Mouse (Mus musculus) cerebellum, adult 9-11 months (tissue): ENCODE measurements around the gene Nfix.

ENCODE experiments used
- DNase-seq: peaks from one replicate; pipeline ENCODE4 v3.0.0; 2022

Nfix gene

DNA sequence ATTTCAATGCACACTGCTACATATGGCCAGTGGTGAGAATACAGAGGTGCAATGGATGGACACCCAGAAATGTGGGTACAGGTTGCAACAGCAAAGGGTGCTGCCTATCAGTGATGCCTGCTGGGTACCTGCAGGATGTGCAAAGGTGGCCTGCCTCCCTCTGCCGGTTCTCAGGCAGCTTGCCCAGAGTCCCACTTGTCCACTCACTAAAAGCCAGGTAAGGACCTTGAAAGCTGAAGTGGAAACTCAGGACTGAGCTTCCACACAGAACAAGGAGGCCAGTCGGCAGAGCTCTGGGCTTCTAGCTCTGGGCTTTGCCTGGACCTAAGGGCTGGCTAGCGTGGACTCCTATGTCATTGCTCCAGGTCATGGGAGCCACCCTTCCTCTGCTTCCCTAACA, 88.8 kb downstream of the Nfix start:
- no peak for DNase-seq

DNA sequence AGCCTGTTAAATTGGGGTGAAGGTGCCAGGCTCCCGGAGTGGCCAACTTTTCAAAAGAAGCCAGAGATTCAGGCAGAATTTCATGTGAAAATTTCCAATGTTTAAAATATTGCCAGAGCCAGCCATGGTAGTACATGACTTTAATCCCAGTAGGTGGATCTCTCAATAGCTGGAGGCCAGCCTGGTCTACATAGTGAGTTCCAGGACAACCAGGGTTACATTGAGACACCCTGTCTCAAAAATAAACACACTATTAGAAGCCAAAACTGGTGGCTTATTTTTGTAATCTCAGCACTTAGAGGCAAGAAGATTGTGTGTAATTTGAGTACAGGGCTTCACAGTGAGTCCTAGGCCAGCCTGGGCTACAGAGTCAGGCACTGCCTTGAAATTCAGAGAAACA, 90.2 kb downstream of the Nfix start:
- DNase-seq: no peak

DNA sequence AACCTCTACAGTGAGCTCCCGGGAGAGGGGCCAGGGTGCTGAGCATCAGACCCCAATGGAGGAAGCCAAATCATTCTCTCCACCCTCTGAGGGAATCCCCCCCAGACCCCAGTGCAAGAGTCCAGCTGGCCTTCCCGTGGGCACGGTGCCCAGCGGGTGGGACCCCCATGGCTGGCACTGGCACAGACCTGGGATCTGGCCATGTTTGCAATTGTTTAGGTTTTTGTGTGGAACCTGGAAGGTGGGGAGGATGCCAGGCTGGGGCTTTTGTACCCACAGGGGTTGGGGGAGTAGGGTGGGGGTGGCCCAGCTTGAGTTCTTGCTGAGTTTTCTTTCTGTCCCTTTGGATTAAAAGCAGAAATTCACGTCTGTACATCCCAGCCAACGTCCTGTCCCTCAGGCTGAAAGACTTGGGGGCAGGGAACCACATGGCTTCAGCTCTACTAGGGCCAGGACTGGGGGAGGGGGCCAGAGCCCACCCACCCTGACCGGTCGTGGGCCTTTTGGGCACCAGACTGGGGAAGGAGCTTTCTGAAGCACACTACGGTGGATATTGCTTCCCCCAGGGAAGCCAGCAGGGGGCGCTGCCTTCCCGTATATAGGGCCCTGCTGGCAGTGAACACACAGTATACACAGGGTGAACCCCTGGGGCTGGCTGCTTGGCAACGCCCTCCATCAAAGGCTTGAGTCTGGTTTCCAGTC, 91.2 kb downstream of the Nfix start:
- DNase-seq: peak; percentile 90

DNA sequence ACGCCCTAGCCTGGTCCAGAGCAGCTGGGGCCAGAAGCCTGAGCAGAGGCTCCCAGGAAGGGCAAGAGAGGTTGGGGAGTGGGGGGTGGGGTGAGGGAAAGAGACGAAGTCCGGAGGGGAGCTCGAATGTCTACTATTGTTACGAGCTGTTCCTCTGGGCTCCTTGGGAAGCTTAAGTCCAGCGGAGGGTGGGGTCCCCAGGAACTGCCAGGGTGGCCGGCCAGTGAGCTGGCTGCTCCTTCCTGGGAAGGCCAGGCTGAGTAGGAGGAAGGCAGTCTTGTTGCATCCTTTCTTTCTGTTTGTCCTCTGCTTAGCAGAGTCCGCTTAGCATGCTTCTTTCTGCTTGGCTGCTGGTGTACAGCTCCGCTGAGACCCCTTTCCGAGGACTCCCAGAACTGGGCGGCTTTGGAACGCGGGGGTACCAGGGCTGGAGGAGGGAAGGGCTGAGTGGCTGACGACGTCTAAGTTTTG, 92.0 kb downstream of the Nfix start:
- DNase-seq: no peak

DNA sequence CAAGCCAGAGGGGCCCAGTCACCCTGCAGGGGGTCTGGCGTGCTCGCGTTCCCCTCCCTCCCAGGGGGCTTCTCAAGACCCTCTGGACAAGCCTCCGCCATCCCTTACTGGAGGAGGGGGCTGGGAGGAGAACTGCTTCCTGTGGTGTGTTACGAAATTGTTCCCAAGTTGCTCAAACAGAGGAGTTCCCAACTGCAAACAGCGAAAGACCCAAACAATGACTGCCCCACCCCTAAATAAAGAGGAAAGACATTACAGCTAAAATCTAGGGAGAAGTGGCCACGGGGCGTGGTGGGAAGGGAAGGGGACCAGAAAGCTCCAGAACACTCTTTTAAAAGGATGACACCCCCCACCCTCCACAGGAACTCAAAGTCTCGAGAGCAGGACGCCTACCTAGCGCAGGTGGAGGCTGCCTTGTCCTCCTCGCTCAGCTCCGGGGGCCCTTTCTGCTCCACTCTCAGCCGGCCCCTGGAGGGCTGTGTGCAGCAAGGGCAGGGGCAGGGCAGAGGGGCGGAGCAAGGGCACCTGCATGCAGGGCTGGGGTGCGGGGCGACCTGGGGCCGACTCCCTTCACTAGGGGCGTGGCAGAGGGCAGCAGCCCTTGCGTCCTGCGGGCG, 92.8 kb downstream of the Nfix start:
- DNase-seq: no peak

DNA sequence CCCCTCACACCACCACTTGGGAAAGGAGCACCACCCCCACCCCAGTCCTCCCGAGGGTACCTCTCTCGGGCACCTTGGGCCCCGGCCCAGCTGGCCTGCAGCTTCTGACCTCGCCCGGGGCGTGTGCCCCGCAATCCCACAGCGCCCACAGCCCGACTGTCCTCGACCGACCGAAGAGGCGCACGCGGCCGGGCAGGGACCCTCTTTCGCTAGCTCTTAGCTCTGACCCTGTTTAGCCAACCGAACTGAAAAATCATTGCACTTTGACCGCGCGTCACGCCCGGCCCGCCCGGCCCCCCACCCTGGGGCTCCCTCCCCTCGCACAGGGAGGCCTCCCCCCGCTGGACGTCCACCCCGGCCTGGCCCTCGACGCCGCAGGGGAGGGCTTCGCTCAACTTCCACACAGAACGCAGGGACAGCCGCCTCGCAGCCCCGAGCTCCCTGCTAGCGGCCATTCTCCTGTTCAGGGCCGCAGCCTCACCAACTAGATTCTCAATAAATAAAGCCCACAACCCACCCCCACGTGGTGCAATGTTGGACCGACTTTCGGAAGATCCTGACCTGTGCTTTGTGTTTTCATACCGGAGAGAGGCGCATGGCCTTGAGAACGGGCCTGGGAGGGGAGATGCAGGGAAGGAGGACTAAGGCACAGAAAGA, 93.4 kb downstream of the Nfix start:
- DNase-seq: no peak

DNA sequence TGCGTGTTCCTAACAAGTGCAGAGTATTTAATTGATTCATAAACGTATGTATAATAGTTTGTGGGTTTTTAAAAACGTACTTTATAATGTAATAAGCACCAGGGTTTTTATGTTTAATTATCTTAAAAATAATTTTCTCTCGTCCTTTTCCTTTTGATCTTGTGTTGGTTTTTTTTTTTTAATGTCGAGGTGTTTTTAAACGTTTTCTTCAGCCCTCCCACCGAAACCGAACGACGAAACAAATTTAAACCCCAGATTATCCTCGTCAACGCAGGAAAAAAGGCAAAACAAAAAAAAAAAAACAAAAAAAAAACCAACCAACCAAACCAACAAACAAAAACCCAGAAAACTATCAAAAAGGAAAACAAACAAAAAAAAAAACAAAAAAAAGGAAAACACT, 94.2 kb downstream of the Nfix start:
- DNase-seq: no peak

DNA sequence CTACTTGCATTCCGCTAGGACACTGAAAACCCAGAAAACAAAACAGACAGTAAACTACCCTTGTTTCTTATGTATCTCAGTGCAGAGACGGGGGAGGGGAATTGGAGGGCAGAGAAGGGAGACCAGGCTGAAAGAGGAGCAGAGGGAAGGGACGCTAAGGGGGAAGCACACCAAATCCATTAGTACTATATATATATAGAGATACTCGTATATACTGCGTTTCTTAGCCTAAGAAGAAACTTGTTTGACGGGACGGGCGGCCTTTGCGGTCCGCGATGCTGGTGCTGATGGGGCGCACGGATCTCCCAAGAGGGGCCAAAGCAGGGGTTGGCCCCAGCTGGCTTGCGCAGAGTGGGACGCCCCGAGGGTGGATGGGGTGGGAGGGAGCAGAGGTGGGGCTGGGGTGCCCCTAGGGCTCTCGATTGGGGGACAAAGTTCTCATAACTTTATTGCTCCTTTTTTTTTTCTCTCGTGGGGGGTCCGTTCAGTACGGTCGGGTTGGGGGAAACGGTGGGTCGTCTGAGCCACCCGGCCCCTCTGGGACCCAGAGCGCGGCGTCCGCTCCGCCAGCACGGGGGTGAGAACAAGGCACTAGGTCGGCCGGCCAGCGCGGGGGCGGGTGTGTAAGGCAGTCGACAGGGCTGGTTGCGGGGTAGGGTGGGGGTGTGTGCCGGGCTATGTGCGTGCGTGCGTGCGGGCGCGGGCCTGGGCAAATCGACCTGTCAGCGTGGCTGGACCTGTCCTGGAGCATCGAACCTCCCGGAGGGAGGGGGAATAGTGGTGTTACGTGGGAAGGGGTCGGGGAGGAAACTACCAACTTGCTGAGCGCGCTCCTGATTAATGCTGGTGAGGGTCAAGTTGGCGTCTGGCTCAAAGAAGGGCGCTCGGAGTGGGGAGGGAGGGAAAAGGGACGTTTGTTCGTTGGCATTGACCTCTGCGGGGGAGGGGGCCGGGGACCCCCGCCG, 95.0 kb downstream of the Nfix start:
- no peak for DNase-seq

DNA sequence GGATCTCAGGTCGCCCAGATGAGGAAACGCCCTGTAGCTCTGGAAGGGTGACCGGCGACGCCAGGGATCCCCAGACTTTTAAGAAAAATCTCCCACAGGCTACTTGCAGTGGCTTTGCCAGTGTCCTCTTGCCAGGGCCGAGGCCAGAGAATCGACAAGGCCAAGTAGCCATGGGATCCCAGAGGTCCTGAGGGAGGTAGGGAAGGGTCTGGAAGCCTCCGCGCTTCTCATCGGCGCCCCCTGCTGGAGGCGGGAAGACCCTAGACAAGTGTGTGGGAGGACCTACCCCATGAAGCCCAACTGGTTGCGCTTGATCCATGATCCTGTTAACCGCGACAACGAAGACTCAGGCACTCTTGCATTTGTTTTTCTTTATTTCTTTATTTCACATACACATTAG, 95.8 kb downstream of the Nfix start:
- no peak for DNase-seq

DNA sequence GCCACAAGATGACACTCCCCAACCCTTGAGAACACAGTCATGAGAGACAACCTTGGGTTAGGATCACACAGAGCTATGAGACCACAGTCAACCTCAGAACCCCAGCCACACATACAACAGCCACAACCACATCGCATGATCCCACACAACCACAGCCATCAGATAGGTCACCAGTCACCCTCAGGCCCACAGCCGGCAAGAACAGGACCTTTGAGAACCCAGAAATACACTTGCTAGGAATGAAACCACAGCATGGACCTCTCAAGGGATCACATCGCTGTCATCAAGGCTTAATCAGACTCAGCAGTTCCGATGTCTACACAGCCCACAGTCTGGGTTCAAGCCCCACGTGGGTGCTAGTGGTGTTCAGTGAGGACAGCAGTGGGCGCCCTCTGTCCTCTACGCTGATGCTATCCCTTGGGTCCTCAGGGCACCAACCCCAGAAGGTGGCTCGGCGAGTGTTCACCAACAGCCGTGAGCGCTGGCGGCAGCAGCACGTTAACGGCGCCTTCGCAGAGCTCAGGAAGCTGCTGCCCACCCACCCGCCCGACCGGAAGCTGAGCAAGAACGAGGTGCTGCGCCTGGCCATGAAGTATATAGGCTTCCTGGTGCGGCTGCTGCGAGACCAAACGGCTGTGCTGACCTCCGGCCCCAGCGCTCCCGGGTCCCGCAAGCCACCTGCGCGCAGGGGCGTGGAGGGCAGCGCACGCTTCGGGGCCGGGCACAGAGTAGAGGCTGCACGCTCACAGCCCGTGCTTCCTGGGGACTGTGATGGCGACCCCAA, 96.5 kb downstream of the Nfix start:
- DNase-seq: no peak

DNA sequence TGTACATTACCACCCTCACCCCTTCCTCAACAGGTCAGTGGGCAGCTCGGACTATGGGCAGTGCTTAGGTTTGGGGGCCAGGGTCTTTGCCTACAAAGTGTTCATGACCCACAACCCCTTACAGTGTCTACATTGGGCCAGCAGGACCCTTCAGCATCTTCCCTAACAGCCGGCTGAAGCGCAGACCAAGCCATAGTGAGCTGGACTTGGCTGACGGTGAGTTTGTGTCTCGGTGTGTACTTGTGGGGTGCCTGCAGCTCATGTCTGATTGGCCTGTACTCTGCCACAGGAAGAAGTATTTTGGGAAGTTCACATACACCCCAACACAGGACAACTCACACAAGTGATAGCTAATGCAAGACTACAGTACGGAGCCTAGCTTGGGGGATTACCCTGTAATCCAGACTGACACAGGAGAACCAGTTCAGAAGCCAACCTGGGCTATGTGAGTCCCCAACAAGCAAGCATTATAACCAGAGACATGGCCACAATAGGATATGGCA, 97.1 kb downstream of the Nfix start:
- DNase-seq: no peak

DNA sequence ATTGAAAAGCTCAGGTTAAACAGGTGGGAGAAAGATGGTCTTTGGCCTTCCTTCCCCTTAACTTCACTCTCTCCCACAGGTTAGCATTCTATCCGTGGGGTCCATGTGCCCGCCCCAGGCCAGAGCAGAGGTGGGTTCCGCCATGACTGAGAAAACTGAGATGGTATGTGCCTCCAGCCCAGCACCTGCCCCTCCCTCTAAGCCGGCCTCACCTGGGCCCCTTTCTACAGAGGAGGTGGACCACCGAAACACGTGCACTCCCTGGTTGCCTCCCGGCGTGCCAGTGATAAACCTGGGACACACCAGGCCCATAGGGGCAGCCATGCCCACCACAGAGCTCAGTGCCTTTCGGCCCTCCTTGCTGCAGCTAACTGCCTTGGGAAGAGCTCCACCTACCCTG, 97.6 kb downstream of the Nfix start:
- no peak for DNase-seq

DNA sequence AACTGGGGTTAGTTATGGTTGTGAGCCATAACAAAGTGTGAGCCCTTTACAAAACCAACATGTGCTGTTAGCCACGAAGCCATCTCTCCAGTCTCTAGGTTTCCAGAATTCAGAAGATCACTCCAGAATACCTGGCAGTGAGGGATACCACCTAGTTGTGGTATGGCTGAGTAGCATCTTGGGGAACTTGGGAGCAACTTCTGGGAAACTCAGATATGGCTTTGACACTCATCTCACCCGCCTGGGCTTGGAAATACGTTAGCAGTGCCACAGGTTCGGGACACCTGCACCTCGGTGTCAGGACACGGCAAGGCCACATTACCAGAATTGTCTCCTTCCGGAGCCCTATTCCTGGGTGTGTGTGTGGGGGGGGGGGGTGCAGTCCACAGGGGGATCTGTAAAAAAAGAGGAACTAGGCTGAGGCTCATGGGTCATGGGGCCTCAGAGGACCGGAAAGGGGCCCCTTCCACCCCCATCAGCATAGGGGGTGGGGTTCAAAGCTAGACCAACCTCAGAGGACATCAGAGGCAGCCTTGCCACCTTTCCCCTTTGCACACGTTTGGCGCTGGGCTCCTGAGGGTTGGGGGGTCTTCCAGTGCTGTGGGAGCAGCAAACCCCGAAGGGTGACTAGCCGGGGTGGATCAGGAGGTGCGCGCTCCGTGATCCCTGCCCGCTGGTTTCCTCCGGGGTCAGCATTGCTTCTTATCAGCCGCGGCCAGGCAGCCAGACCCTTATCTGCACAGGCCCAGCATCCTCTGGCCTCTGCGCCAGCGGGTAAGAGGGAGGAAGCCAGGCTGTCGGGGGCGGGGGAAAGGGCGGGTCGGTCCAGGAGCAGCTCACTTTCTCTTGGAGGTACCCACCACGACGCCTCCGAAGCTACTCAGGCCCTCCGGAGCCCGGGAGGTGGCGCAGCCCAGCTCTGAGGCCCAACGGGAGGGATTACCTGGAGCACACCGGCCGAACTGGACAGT, 98.9 kb downstream of the Nfix start, which contains the start of gene Lyl1:
Gene Lyl1 (plus strand): TSS at position 517 of the 971 bp plus-strand sequence.
- no peak for DNase-seq

DNA sequence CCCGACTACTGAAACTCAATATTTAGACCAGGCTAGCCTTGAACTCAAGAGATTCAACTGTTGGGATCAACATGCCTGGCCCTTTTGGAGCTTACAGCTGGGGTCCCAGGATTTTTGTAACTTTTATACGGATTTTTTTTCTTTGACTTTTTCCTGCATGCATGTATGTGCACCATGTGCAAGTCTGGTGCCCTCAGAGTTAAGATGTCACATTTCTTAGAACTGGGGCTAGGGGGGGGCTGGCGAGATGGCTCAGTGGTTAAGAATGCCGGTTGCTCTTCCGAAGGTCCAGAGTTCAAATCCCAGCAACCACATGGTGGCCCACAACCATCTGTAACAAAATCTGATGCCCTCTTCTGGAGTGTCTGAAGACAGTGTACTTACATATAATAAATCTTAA, 99.6 kb downstream of the Nfix start:
- no peak for DNase-seq

DNA sequence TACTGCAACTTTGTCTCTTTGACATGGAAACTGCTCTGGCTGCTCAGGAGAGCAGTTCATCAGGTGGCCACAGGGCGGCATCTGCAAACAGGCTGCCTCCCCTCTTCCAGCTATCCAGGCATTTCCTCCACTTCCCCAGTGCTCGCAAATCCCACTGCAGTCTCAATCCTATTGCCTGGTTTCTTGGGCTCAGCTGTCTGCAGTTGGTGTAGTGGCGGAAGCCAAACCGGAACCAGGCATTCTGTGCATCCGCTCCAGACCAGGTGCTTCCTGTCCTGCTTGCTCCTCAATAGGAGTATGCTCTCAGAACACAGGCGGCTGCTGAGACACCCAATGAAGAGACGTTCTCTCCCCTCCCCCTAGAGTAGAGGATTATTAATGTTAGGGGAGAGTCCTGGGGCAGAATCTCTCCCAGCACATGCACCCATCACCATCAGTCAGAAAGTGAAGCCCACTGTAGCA, 100.3 kb downstream of the Nfix start:
- no peak for DNase-seq

DNA sequence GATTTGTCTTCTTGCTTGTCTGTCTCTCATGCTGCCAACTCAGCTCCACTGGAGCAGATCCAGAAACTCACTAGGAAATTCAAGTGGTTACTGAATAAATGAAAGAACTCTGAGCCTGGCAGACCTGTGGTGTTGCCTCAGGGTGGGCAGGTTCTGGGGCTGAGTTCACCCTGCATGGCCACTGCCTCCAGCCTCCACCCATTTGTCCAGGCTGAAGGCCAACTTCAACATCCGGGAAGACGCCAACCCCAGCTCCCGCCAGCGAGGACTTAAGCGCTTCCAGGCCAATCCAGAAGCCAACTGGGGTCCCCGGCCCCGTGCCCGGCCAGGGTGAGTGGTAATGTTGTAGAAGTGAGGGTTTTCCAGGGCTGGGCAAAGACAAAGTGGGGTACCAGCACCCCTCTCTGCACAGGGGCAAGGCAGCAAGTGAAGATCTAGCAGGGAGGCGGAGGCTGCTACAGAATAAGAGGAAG, 101.2 kb downstream of the Nfix start:
- DNase-seq: no peak

DNA sequence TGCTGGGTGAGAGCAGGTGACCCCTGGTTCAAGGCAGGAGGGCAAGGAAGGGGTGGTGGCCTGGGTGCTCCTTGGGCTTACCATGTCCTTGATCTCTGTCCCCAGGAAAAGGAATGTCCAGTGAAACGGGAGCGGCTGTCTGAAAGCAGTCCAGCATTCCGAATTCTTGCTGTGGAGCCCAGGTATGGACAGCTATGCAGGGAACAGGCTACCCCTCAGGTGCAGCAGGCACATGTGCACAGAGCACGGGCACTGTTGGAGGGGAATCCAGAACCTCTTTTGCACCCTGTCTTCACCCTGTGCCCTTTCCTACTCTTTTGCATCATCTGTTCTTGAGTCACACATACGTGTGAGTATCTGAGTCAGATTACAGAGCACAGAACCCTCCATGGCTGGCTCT, 101.9 kb downstream of the Nfix start:
- DNase-seq: no peak

DNA sequence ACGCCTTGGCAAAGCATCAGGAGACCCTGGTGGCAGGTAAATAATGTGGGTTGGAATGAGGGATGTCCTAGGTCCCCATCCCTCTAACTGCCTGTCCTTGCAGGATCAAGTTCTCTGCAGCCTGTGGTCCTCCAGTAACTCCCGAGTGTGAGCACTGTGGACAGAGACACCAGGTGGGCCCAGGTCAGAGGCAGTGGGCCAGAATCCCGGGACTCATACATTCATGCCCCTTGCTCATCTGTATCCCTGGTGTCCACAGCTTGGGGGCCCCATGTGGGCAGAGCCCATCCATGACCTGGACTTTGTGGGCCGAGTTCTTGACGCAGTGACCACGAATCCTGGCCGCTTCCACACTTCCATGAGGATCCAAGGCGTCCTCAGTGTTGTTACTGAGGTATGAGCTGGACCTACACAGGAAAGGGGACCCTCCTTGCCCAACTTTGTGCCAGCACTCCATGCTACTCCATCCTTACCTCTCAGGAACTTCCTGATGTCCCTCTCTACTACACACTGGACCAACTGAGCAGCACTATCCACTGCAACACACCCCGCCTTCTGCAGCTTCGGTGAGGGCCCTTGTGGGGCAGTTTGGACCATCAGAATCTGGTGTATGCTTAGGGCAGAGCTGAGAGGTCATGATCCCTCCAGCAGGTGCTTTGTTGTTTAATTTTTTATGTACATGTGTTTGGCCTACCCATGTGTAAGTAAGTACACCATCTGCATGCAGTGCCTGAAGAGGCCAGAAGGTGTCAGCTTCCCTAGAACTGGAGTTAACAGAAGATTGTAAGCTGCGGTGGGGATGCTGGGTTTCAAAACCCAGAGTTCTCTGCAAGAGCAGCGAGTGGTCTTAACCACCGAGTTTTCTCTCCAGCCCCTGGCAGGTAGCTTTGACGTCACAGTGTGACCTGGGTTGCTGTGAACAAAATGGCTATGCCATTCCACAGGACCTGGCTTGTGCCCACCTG, 102.7 kb downstream of the Nfix start:
- DNase-seq: no peak

DNA sequence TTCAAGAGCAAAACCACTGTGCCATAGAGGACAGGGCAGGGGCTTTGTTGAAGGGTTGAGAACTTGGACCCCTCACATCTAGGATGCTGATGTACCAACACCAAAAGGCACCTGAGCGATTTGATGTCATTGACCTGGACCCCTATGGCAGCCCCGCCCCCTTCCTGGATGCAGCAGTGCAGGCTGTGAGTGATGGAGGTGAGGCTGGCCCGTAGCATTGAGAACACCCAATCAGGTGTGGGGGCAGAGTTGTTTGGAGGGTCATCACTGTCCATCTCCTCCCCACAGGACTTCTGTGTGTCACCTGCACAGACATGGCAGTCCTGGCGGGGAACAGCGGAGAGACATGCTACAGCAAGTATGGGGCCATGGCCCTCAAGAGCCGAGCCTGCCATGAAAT, 105.0 kb downstream of the Nfix start:
- no peak for DNase-seq
